Comparison of ENCODE assay signal across 13 mouse cellular contexts in genomic region chr11:96840290-96840689, GRCm38 (mm10). TPM values are rescaled to one million over a fixed set of nuclear protein-coding genes. Genes with fewer than 3 reads are reported as not detected.
A peak's percentile ranks its signal among the peaks of the same experiment; 100 is the strongest.
DNase-seq lines count a peak whose midpoint lies in the region; ATAC-seq and TF ChIP-seq lines count a peak whose summit lies in the region.
"Had no signal": no experiment of that assay in that cellular context is flagged by ENCODE, and none has a peak within 500 bp of the region (broad histone marks: within the 10 kb centered on the region; RNA-seq: fewer than 3 reads in every experiment).

No protein-coding gene starts in this region.

- intact Hi-C loops in left cerebral cortex, adult 2 months (cut with DNase I) = loop anchor here (1.0 to 10.0 kb wide), 3 partner anchors 16 to 1438 kb away; no protein-coding TSS in a partner anchor

- H3K27ac ChIP-seq in left cerebral cortex, adult 2 months = peak overlapping the region; percentile 87
- H3K27ac ChIP-seq: hindbrain, embryonic 15.5 days; midbrain, embryonic 15.5 days had no signal

- peak; percentile 96 for ATAC-seq in frontal cortex, adult (ENCODE audit: low TSS enrichment)
- ATAC-seq: midbrain, embryonic 15.5 days had no signal

- no peak for TF ChIP-seq CTCF in left cerebral cortex, adult 2 months (IDR thresholded peaks at IDR 0.05)

- no peak for DNase-seq in frontal cortex, postnatal 25 days (ENCODE audit: low spot score in 2 of 2)
- DNase-seq in 3134 (ENCODE audit: extremely low read depth, insufficient read length, low spot score) = peak; percentile 66
- peak; percentile 46 for DNase-seq in R1 (ENCODE audit: low read depth, low spot score)
- peak; percentile 25 to 56 for DNase-seq in left cerebral cortex, adult 2 months (ENCODE audit: extremely low spot score in 1 of 2, low spot score in 2 of 2)
- DNase-seq in thymus, postnatal 25 days = no peak
- no peak for DNase-seq in thymus, postnatal 0 days (ENCODE audit: low spot score)
- no peak for DNase-seq in gastrocnemius, postnatal 25 days
- DNase-seq: heart, adult 18-20 months; liver, postnatal 0 days; retina, postnatal 1 day had no signal

- no peak overlapping the region for H3K4me3 ChIP-seq in left cerebral cortex, adult 2 months
- H3K4me3 ChIP-seq: hindbrain, embryonic 15.5 days; midbrain, embryonic 15.5 days had no signal

RNA-seq across cellular contexts. Expression of gene Copz2, which starts 9.4 kb away (rescaled TPM):
- total RNA-seq in left cerebral cortex, adult 2 months (2021) = 1 to 10 TPM; 4.8 to 5.0 TPM
- 55.8 and 60.7 TPM in 2 replicates for polyA plus RNA-seq in thymus, postnatal 0 days (2015; fragmentation: Nextera tagmentation; extraction: Ambion mirVana)
- total RNA-seq in gastrocnemius, postnatal 25 days (2021) = 10 to 100 TPM; 28.2 to 31.1 TPM

RNA-seq across cellular contexts. Expression of gene Nfe2l1, which starts 10.5 kb away (rescaled TPM):
- total RNA-seq in left cerebral cortex, adult 2 months (2021) = 100 to 1,000 TPM; 281 to 290 TPM
- 34.9 and 40.6 TPM in 2 replicates for polyA plus RNA-seq in thymus, postnatal 0 days (2015; fragmentation: Nextera tagmentation; extraction: Ambion mirVana)
- total RNA-seq in gastrocnemius, postnatal 25 days (2021) = 100 to 1,000 TPM; 348 to 389 TPM

RNA-seq across cellular contexts. Expression of gene Cbx1, which starts 51.4 kb away (rescaled TPM):
- total RNA-seq in left cerebral cortex, adult 2 months (2021) = 10 to 100 TPM; 45.5 to 46.5 TPM
- 129 and 132 TPM in 2 replicates for polyA plus RNA-seq in thymus, postnatal 0 days (2015; fragmentation: Nextera tagmentation; extraction: Ambion mirVana)
- 10 to 100 TPM; 32.8 to 34.6 TPM for total RNA-seq in gastrocnemius, postnatal 25 days (2021)

Comparison
In these comparisons a context has a peak if more than half of its experiments do, and no peak if none do; other contexts are left out.
1. DNase-seq: peak in 3134 (single experiment), R1 (single experiment) and left cerebral cortex, adult 2 months (2 of 2); none in frontal cortex, postnatal 25 days (0 of 2), thymus, postnatal 25 days (single experiment), thymus, postnatal 0 days (single experiment) and gastrocnemius, postnatal 25 days (single experiment).
2. RNA of gene Copz2, which starts 9.4 kb away (total RNA-seq): 28.2 to 31.1 TPM in gastrocnemius, postnatal 25 days; 4.8 to 5.0 TPM in left cerebral cortex, adult 2 months; every median in the first group is over 4 times any median in the second.